Mouse (Mus musculus) hematopoietic multipotent progenitor cell, adult 10-12 weeks (in vitro differentiated cells): ENCODE results near the gene Obsl1. TPM values are rescaled to one million over a fixed set of nuclear protein-coding genes. Genes with fewer than 3 reads are reported as not detected.

Experiments used
- polyA plus RNA-seq: library from polyadenylated mRNA; stranded (reverse); fragments of >175 nt; gene quantifications from 2 replicates; pipeline ENCODE4 v1.2.3, GENCODE M21; 2012; ENCODE audit warnings: low replicate concordance

The Obsl1 gene
- 0.13 and 0.53 TPM in 2 replicates for polyA plus RNA-seq

DNA sequence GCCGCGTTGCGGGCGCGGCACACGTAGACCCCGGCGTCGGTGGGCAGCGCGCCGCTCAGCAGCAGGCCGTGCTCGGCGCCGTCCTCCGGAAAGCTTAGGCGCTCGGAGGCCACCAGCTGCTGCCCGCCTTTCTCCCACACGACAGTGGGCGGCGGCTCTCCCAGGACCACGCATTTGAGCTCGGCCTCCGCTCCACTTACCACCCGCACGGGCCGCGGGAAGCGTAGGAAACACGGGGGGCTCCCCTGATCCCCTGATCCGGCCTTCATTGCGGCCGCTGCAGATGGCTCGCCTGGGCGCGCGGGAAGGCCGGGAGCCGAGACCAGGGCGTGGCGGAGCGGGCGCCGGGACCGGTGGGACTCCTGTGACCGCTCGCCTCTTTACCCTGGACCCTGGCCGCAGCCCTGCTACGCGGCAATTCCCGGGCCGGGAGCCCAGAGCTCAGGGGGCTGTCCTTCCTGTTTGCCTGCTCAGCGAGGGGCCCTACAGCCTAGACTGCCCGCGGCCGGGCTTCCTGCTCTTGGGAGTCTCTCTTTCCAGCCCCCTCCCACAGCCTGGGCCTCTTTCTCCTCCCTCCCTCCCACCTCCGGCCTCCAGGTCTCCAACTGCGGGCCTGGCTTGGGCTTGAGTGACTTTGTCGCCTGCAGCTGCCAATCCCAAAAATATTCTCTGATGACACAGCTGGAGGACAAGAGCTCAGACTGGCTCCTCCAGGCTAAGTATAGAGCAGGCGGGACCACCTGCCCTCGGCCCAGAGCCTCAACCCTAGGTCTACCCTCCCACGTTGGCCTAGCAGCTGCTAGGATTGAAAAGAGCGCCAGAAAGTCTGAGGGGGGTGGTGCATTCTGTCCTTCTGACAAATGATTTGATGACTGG is at the start of gene Obsl1:
Gene Obsl1, minus strand, starts transcription at position 497 of the 876 bp plus-strand sequence.

DNA sequence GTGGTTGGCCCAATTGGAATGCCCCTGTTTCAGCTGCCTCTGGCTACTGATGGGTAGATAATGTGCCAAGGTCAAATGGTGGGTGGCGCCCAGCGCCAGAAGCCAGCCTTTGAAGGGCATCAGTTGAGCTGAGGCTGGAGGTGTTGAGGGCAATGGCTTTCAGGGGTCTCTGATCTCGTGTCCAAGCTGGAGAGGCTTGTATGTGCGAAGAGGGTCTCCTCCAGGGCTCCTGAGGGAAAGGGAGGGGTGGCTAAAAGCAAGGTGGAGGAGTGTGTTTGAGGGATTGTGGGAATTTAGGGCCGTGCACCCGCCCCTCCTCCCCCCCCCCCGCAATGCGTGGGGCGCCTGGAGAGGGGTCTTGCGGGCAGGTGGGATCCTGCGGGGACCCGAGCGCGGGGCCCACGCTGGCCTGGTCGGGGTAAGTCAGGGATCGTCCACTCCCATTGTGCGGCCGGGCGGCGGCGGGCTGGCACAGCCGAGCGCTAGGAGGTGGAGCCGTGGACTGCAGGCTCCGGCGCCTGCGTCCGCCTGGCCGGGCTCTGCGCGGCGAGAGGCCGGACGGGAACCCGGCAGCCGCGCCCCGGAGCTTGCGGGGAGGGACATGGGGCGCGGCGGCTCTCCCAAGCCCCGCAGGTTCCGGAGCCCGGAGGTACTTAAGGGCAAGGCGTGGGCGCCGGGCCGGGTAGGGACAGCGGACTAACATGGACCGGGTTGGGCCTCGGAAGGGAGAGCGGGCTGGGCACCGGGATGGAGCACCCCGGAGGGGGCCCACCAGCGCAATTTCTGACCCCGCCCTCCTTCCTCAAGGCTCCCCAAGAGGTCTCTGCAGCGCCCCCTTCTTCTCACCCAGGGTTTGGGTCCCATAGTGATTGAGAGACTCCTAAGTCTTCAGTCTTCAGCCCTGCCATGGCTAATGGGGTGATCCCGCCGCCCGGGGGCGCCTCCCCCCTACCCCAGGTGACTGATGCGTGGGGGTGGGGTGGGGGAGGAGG is 40.0 kb upstream of the Obsl1 start, which contains the start of gene Slc4a3:
Gene Slc4a3, plus strand, starts transcription at position 302 of the 992 bp plus-strand sequence.

GRCm38 (mm10) chr1:75521321-75522031 is 15.2 kb upstream of the Obsl1 start, which contains the start of gene Stk11ip:
Stk11ip (plus strand) TSS chr1:75521529.

GRCm38 (mm10) chr1:75507006-75507405 is 754 bp upstream of the Obsl1 start, which contains the start of gene Inha:
Inha (plus strand) TSS chr1:75507077.

GRCm38 (mm10) chr1:75478916-75479634 is 27.2 kb downstream of the Obsl1 start, which contains the start of the genes Chpf and Tmem198:
Chpf (minus strand) TSS chr1:75479307.
Tmem198 (plus strand) TSS chr1:75479532.

GRCm38 (mm10) chr1:75450314-75451005 is 55.8 kb downstream of the Obsl1 start, which contains the start of gene Asic4:
Asic4 (plus strand) TSS chr1:75450436.

GRCm38 (mm10) chr1:75435475-75436328 is 70.5 kb downstream of the Obsl1 start, which contains the start of gene Gmppa:
Gmppa (plus strand) TSS chr1:75435930.

Other genes with a start within 250 kb of the Obsl1 start
- gene Ptprn, start 241.9 kb downstream of the Obsl1 start, polyA plus RNA-seq: 0.25 and 0.55 TPM in 2 replicates
- not detected in 2 replicates for gene Resp18, start 228.0 kb downstream of the Obsl1 start, polyA plus RNA-seq
- gene Dnpep, start 188.5 kb downstream of the Obsl1 start, polyA plus RNA-seq: 31.1 and 62.9 TPM in 2 replicates
- gene Des, start 146.1 kb downstream of the Obsl1 start, polyA plus RNA-seq: 0.42 and 3.0 TPM in 2 replicates
- gene Speg, start 131.2 kb downstream of the Obsl1 start, polyA plus RNA-seq: 1.3 and 3.6 TPM in 2 replicates
- 112 and 181 TPM in 2 replicates for gene Gmppa, start 70.5 kb downstream of the Obsl1 start, polyA plus RNA-seq
- not detected in 2 replicates for gene Asic4, start 56.0 kb downstream of the Obsl1 start, polyA plus RNA-seq
- gene Chpf, start 27.1 kb downstream of the Obsl1 start, polyA plus RNA-seq: 43.0 and 64.3 TPM in 2 replicates
- 2.5 and 7.4 TPM in 2 replicates for gene Tmem198, start 26.9 kb downstream of the Obsl1 start, polyA plus RNA-seq
- 0.08 and 0.48 TPM in 2 replicates for gene Inha, start 625 bp upstream of the Obsl1 start, polyA plus RNA-seq
- 126 and 243 TPM in 2 replicates for gene Stk11ip, start 15.1 kb upstream of the Obsl1 start, polyA plus RNA-seq
- 1.1 and 2.2 TPM in 2 replicates for gene Slc4a3, start 39.8 kb upstream of the Obsl1 start, polyA plus RNA-seq